Mouse (Mus musculus) myocyte (in vitro differentiated cells): ENCODE data around the gene Islr2. TPM values are rescaled to one million over a fixed set of nuclear protein-coding genes. Genes with fewer than 3 reads are reported as not detected.
A peak's percentile ranks its signal among the peaks of the same experiment; 100 is the strongest.

Experiments
- H3K27me3 ChIP-seq: one replicate; pipeline ENCODE4 v1.6.1; 2011; ENCODE audit not compliant: control insufficient read depth, insufficient read depth, insufficient read length
- H3K36me3 ChIP-seq: one replicate; pipeline ENCODE4 v1.6.1; 2011; ENCODE audit not compliant: control insufficient read depth, insufficient read depth
- H3K4me2 ChIP-seq: one replicate; pipeline ENCODE4 v1.6.1; 2011; ENCODE audit warnings: low read depth, control low read depth
- H3K4me3 ChIP-seq: one replicate; pipeline ENCODE4 v1.5.1; 2011; ENCODE audit warnings: mild to moderate bottlenecking, control low read depth, moderate library complexity
- H3K79me2 ChIP-seq: one replicate; pipeline ENCODE4 v1.6.1; 2011; ENCODE audit not compliant: control insufficient read depth, insufficient read depth
- H3ac ChIP-seq: one replicate; pipeline ENCODE4 v1.6.1; 2011; ENCODE audit not compliant: control insufficient read depth, insufficient read length
- CEBPB ChIP-seq: IDR thresholded peaks from 2 replicates; pipeline ENCODE4 v1.6.1; 2011; ENCODE audit warnings: mild to moderate bottlenecking, moderate library complexity; ENCODE audit not compliant: poor library complexity, insufficient read depth, severe bottlenecking
- E2F4 ChIP-seq: IDR thresholded peaks from one replicate; pipeline ENCODE4 v1.6.1; 2011; ENCODE audit warnings: mild to moderate bottlenecking, control low read depth, moderate library complexity; ENCODE audit not compliant: insufficient read depth
- MAX ChIP-seq: IDR thresholded peaks from one replicate; pipeline ENCODE4 v1.6.1; 2011; ENCODE audit warnings: low read depth, mild to moderate bottlenecking, control low read depth
- MYOD1 ChIP-seq, 3 experiments: IDR thresholded peaks; one replicate each; pipeline ENCODE4 v1.6.1; 2011; ENCODE audit warnings: control low read depth in 2 of 3, low read depth in 2 of 3, mild to moderate bottlenecking in 2 of 3, moderate library complexity in 1 of 3; ENCODE audit not compliant: insufficient read length in 2 of 3, control insufficient read depth in 1 of 3
- MYOG ChIP-seq, 3 experiments: IDR thresholded peaks; one replicate each; pipeline ENCODE4 v1.6.1; 2011; ENCODE audit warnings: control low read depth in 2 of 3, low read depth in 2 of 3, mild to moderate bottlenecking in 2 of 3; ENCODE audit not compliant: insufficient read length in 2 of 3, control insufficient read depth in 1 of 3, insufficient read depth in 1 of 3
- POLR2A ChIP-seq: IDR thresholded peaks from one replicate; pipeline ENCODE4 v1.6.1; 2011; ENCODE audit warnings: low read depth, mild to moderate bottlenecking, control low read depth, moderate library complexity; ENCODE audit not compliant: insufficient read length
- POLR2AphosphoS2 ChIP-seq: IDR thresholded peaks from one replicate; pipeline ENCODE4 v1.6.1; 2011; ENCODE audit warnings: low read depth, control low read depth; ENCODE audit not compliant: insufficient read length
- REST ChIP-seq: IDR thresholded peaks from one replicate; pipeline ENCODE4 v1.6.1; 2011; ENCODE audit warnings: mild to moderate bottlenecking, control low read depth, moderate library complexity; ENCODE audit not compliant: insufficient read depth, insufficient read length
- SRF ChIP-seq: IDR thresholded peaks from one replicate; pipeline ENCODE4 v1.6.1; 2011; ENCODE audit warnings: low read depth; ENCODE audit not compliant: control insufficient read depth, insufficient read length
- TCF12 ChIP-seq: IDR thresholded peaks from one replicate; pipeline ENCODE4 v1.6.1; 2011; ENCODE audit warnings: mild to moderate bottlenecking, control low read depth; ENCODE audit not compliant: poor library complexity, insufficient read depth, severe bottlenecking
- TCF3 ChIP-seq: IDR thresholded peaks from one replicate; pipeline ENCODE4 v1.6.1; 2011; ENCODE audit warnings: low read depth, control low read depth; ENCODE audit not compliant: insufficient read length
- USF1 ChIP-seq: IDR thresholded peaks from one replicate; pipeline ENCODE4 v1.6.1; 2011; ENCODE audit warnings: low read depth, mild to moderate bottlenecking, control low read depth, moderate library complexity
- polyA plus RNA-seq: library from polyadenylated mRNA; unstranded; fragments of >200 nt; fragmentation: generic; extraction: Trizol; gene quantifications from one replicate; pipeline ENCODE4 v1.2.1, GENCODE M21; 2012; ENCODE audit warnings: missing spikeins

The Islr2 gene
- polyA plus RNA-seq, 1 experiment: 0.32 TPM

DNA sequence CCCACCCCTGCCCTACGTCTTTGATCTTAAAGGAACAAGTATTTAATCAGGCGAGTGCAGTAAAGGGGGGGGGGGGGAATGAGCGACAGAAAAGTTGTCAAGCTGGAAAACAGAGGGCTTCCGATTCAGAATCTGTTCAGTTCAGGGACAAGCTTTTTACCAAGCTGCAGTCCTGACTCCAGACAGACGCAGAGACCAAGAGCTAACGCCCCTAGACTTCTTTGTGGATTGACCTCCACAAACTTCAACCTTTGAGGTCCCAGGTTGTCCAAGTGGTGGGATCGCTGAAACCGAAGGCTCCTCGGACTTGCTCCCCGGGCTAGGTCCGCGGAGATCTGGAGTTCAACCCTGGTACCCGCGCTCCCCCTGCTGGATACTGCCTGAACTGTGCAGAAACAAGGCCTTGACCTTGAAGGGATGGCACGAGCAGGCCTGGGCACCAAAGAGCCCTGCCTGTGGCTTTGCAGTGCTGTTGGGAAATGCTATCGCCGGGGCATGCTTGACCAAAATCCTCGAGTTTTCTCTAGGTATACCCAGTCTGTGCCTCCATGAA lies 405 bp upstream of the Islr2 start:
- TF ChIP-seq TCF12: no peak
- TF ChIP-seq POLR2A: no peak
- TF ChIP-seq MYOD1 (IDR thresholded peaks at IDR 0.05; ENCODE audit: control insufficient read depth in 1 of 3, insufficient read length in 2 of 3, low read depth in 2 of 3): no peak
- TF ChIP-seq CEBPB: no peak
- no peak for TF ChIP-seq E2F4
- TF ChIP-seq MAX: no peak
- no peak for TF ChIP-seq SRF
- TF ChIP-seq USF1: no peak
- no peak for TF ChIP-seq REST
- no peak for TF ChIP-seq MYOG (IDR thresholded peaks at IDR 0.05; ENCODE audit: control insufficient read depth in 1 of 3, insufficient read depth in 1 of 3, insufficient read length in 2 of 3, low read depth in 2 of 3)
- TF ChIP-seq TCF3: no peak
- no peak for TF ChIP-seq POLR2AphosphoS2
- H3K79me2 ChIP-seq: no peaks in the 10 kb centered on the region
- peak overlapping the region; percentile 72 for H3K4me2 ChIP-seq
- no peaks in the 10 kb centered on the region for H3K36me3 ChIP-seq
- no peaks in the 10 kb centered on the region for H3K27me3 ChIP-seq
- H3ac ChIP-seq: no peak overlapping the region
- peak overlapping the region; percentile 13 for H3K4me3 ChIP-seq

DNA sequence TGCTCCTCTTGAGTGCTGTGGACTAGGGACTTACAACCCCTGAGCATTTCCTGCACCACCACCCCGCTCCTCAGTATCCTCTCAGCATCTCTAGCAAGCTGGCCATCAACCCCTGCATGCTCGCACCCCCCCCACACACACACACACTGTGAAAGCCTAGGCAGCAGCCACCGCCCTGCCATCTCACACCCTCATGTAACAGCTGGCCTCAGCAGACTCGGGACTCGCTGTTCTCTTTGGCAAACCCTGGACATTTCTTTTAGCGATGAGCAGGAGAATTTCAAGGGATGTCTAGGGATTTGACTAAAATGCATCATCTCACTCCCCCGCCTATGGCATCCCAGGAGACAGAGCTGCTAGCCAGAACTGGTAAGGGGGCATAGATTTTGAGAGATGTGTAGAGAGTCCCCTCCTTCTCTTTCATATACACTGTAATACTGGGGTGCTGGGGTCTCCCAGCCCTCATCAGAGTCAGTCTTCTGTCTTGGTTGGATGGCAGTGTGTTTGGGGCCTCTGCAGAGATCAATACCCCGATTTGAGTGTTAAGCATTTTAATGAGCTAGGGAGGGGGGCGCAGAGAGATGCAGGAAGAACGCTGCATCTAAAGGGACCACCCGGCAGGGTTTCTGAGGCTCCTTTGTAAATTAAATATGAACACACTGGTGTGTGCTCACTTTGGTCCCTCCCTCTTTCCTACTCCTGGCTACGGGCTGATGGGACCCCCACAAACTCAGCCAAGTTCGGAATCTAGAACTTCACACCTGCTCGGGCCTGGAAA lies 1.3 kb downstream of the Islr2 start:
- H3K79me2 ChIP-seq: no peaks in the 10 kb centered on the region
- H3K4me2 ChIP-seq: no peak overlapping the region
- no peak overlapping the region for H3ac ChIP-seq
- H3K27me3 ChIP-seq: no peaks in the 10 kb centered on the region
- H3K4me3 ChIP-seq: no peak overlapping the region
- no peaks in the 10 kb centered on the region for H3K36me3 ChIP-seq
- TF ChIP-seq TCF12 (no peak), MYOD1 (IDR thresholded peaks at IDR 0.05; ENCODE audit: control insufficient read depth in 1 of 3, insufficient read length in 2 of 3, low read depth in 2 of 3) (peak in 2 of 3 experiments; percentile 28 to 53), USF1 (no peak), MAX (no peak), TCF3 (no peak), MYOG (IDR thresholded peaks at IDR 0.05; ENCODE audit: control insufficient read depth in 1 of 3, insufficient read depth in 1 of 3, insufficient read length in 2 of 3, low read depth in 2 of 3) (peak in 2 of 3 experiments; percentile 55 to 68)

DNA sequence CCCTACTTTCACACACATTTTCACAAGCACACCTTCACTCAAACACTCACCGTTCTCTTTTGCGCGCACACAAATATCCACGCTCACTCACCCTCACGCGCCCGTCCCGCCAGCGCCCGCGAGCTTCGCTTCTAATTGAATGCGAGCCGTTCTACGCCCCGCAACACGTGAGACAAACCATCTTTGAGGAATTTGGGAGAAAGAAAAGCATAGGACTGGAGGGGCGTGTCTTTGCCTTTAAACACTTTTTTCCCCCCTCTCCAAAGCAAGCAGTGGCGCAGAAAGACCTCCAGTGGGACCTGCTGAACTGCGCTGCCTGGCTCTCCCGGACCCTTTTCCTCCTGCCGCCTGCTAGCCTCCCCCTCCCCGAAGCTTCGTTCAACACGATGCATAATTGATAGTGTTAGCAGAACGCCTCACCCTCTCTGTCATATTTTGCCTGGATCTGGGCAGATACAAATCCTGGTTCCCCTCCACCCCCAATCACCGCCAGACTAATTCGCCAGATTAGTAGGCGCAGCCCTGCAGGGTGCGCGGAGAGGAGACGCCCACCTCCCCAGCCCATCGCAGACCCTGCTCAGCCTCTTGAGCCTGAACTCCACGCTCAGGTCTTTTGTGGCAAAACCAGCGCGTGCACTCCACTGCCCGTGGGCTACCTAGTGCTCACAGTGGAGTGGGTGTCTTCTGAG lies 2.1 kb downstream of the Islr2 start:
- H3ac ChIP-seq: no peak overlapping the region
- H3K79me2 ChIP-seq: no peaks in the 10 kb centered on the region
- no peaks in the 10 kb centered on the region for H3K36me3 ChIP-seq
- no peak overlapping the region for H3K4me3 ChIP-seq
- H3K4me2 ChIP-seq: no peak overlapping the region
- no peaks in the 10 kb centered on the region for H3K27me3 ChIP-seq
- TF ChIP-seq TCF12 (no peak), TCF3 (no peak), MYOG (IDR thresholded peaks at IDR 0.05; ENCODE audit: control insufficient read depth in 1 of 3, insufficient read depth in 1 of 3, insufficient read length in 2 of 3, low read depth in 2 of 3) (no peak), MYOD1 (IDR thresholded peaks at IDR 0.05; ENCODE audit: control insufficient read depth in 1 of 3, insufficient read length in 2 of 3, low read depth in 2 of 3) (no peak), USF1 (no peak), MAX (no peak), CEBPB (no peak)

DNA sequence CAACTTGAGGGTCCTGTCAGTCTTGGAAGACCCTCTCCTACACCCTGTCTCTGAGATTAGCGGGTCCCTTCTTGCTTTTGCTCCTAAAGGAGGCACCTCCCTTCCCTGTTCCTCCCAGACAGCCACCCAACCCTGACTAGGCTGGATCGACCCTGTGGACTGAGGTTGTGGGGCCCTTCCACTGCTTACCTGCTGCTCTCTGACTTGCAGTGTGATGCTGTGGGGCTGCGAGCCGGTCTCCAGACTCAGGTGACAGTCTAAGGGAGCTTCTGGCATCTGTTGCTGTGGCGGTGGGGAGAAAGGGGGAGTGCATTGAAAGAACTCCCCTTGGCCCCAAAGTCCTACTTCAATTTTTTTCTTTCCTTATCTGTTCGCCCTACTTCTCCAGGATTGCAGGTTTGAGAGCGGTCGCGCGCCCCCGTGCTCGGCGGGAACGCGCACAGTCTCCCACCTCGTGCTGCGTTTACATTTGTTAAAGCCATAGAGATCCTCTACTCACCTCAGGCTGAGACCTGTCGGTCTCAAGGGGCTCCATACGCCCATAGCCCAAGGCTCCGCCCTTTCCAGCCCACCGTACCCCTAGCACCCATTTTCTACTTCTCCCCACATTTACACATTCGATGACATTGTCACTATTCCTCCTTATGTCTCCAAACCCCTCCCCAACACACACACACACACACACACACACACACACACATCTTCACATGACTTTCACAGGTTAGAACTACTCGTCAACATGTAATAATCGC lies 2.9 kb downstream of the Islr2 start:
- TF ChIP-seq MYOG (IDR thresholded peaks at IDR 0.05; ENCODE audit: control insufficient read depth in 1 of 3, insufficient read depth in 1 of 3, insufficient read length in 2 of 3, low read depth in 2 of 3) (no peak), TCF12 (no peak), POLR2AphosphoS2 (no peak), REST (no peak), MAX (no peak)
- Histone ChIP-seq H3K79me2 (no peaks in the 10 kb centered on the region), H3K4me3 (no peak overlapping the region), H3K27me3 (no peaks in the 10 kb centered on the region), H3K36me3 (no peaks in the 10 kb centered on the region), H3ac (no peak overlapping the region), H3K4me2 (no peak overlapping the region)
